Comparison of ENCODE assay signal across 13 mouse cellular contexts in the genomic region with DNA sequence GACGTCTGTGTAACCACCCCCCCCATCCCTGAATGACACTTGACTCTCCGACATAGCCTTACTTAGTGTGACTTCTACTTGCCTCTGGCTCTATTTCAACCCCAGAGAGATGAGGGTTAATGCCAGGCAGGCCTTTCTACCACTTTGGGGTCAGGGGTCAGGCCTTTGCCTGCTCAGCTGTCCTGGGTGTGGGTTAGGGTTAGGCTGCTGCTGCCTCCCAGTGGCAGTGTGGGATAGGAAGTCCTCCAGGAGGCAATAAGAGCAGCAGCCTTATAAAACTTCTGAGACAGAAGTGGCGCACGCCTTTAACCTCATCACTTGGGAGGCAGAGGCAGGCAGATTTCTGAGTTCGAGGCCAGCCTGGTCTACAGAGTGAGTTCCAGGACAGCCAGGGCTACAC. TPM values are rescaled to one million over a fixed set of nuclear protein-coding genes. Genes with fewer than 3 reads are reported as not detected.
DNase-seq lines count a peak whose midpoint lies in the region; ATAC-seq and TF ChIP-seq lines count a peak whose summit lies in the region.
"Had no signal": no experiment of that assay in that cellular context is flagged by ENCODE, and none has a peak within 500 bp of the region (broad histone marks: within the 10 kb centered on the region; RNA-seq: fewer than 3 reads in every experiment).

No protein-coding gene starts in this region.

- no peak overlapping the region for H3K9ac ChIP-seq in CH12.LX (ENCODE audit: insufficient read depth, low read depth)
- H3K9ac ChIP-seq in midbrain, embryonic 11.5 days (ENCODE audit: low read length): no peak overlapping the region
- H3K9ac ChIP-seq: heart, embryonic 12.5 days; hindbrain, embryonic 15.5 days; lung, embryonic 15.5 days had no signal

- in situ Hi-C loops in CH12.LX (cut with MboI; ENCODE audit: low pct_ligation_motif_present, low pct_unique_long_range_greater_than_20kb, low sequenced_read_pairs): no loop called here

- peaks cover 4% of the 10 kb centered on the region for H3K79me2 ChIP-seq in CH12.LX (replicated peaks; ENCODE audit: control insufficient read depth, extremely low read depth, insufficient read depth, poor library complexity, severe bottlenecking)

- H3K4me3 ChIP-seq in CH12.LX (replicated peaks in 1 of 3; ENCODE audit: low read depth in 2 of 3, low read length in 2 of 3, poor library complexity in 1 of 3): no peak overlapping the region
- no peak overlapping the region for H3K4me3 ChIP-seq in midbrain, embryonic 11.5 days (ENCODE audit: low read depth, low read length)
- H3K4me3 ChIP-seq: heart, embryonic 12.5 days; hindbrain, embryonic 15.5 days; lung, embryonic 15.5 days had no signal

- TF ChIP-seq RAD21 in CH12.LX (IDR thresholded peaks at IDR 0.05; ENCODE audit: low read depth, low read length): peak; percentile 45

- peak in 1 of 2 experiments; percentile 51; a peak in 2 of 4 replicates for TF ChIP-seq CTCF in CH12.LX (conservative IDR thresholded peaks at IDR 0.05 in 1 of 2, IDR thresholded peaks at IDR 0.05 in 1 of 2; ENCODE audit: low read depth in 2 of 2, low read length in 2 of 2)

- 95% methylated on average over 5 of the region's 5 CpGs for WGBS in midbrain, embryonic 11.5 days

- dilution Hi-C loops in CH12.LX (cut with MboI; ENCODE audit: extremely low pct_ligation_motif_present, extremely low pct_unique_long_range_greater_than_20kb, low sequenced_read_pairs): no loop called here

- no peak overlapping the region for H3K27ac ChIP-seq in CH12.LX (ENCODE audit: insufficient read depth, low read depth)
- no peak overlapping the region for H3K27ac ChIP-seq in midbrain, embryonic 11.5 days (ENCODE audit: low read depth, low read length)
- H3K27ac ChIP-seq: hindbrain, embryonic 15.5 days; lung, embryonic 15.5 days had no signal

- TF ChIP-seq EP300 in CH12.LX (IDR thresholded peaks at IDR 0.05; ENCODE audit: low read length): no peak

- no peaks in the 10 kb centered on the region for H3K9me3 ChIP-seq in CH12.LX (replicated peaks; ENCODE audit: low read length)
- no peaks in the 10 kb centered on the region for H3K9me3 ChIP-seq in midbrain, embryonic 11.5 days (ENCODE audit: control insufficient read depth, low read length)
- H3K9me3 ChIP-seq: heart, embryonic 12.5 days; hindbrain, embryonic 15.5 days; lung, embryonic 15.5 days had no signal

- H3K27me3 ChIP-seq in CH12.LX (replicated peaks): no peaks in the 10 kb centered on the region
- no peaks in the 10 kb centered on the region for H3K27me3 ChIP-seq in midbrain, embryonic 11.5 days (ENCODE audit: control insufficient read depth, insufficient read depth, low read length)
- H3K27me3 ChIP-seq: heart, embryonic 12.5 days; hindbrain, embryonic 15.5 days; lung, embryonic 15.5 days; Patski had no signal

- no peak for TF ChIP-seq POLR2A in CH12.LX (IDR thresholded peaks at IDR 0.05; ENCODE audit: low read depth, low read length)

- peaks cover 69 to 89% of the 10 kb centered on the region in 2 experiments for H3K36me3 ChIP-seq in CH12.LX (replicated peaks in 1 of 2; ENCODE audit: control insufficient read depth in 1 of 2, insufficient read depth in 1 of 2, low read length in 1 of 2)
- peaks cover 30% of the 10 kb centered on the region for H3K36me3 ChIP-seq in midbrain, embryonic 11.5 days (ENCODE audit: control insufficient read depth, insufficient read depth, low read length)

- peaks cover 5 to 18% of the 10 kb centered on the region in 2 experiments for H3K4me1 ChIP-seq in CH12.LX (ENCODE audit: control insufficient read depth in 1 of 2, insufficient read depth in 2 of 2)
- peaks cover 5% of the 10 kb centered on the region for H3K4me1 ChIP-seq in midbrain, embryonic 11.5 days (ENCODE audit: control insufficient read depth, insufficient read depth, low read length)

- DNase-seq in kidney, adult 9 months: peak; percentile 33
- no peak for DNase-seq in kidney, postnatal 14 days
- DNase-seq in CH12.LX (ENCODE audit: extremely low read depth): no peak
- DNase-seq in T-cell, adult 2 months (ENCODE audit: low spot score): peak; percentile 5
- no peak for DNase-seq in heart, adult 8-10 months (ENCODE audit: low spot score)
- no peak for DNase-seq in midbrain, embryonic 11.5 days (ENCODE audit: low spot score, missing footprints)
- DNase-seq: adrenal gland, postnatal 25 days; cerebellum, adult 8-10 months had no signal

- ATAC-seq in megakaryocyte progenitor cell, adult 5-6 weeks (replicated peaks; ENCODE audit: poor library complexity): 0 out of 2 replicates have a peak, but pooled peaks have one; percentile 25
- no peak for ATAC-seq in midbrain, embryonic 11.5 days (ENCODE audit: low FRiP score)
- ATAC-seq: Patski had no signal

- H3K4me2 ChIP-seq in CH12.LX (ENCODE audit: insufficient read depth, low read depth, poor library complexity, severe bottlenecking): no peak overlapping the region
- no peak overlapping the region for H3K4me2 ChIP-seq in midbrain, embryonic 11.5 days
- H3K4me2 ChIP-seq: heart, embryonic 12.5 days; hindbrain, embryonic 15.5 days; lung, embryonic 15.5 days had no signal

TF ChIP-seq in CH12.LX, 34 proteins besides CTCF, POLR2A, EP300 and RAD21:
- TF ChIP-seq SIN3A (IDR thresholded peaks at IDR 0.05; ENCODE audit: low read length): no peak
- peak; percentile 40 for TF ChIP-seq SMC3 (IDR thresholded peaks at IDR 0.05; ENCODE audit: low read depth, low read length)

RNA-seq across cellular contexts. Expression of a gene that starts 6.4 kb away (rescaled TPM):
- total RNA-seq in CH12.LX (2012; rRNA removed) (31.1 and 39.2 TPM in 2 replicates), CH12.LX (2014; rRNA removed) (21.6 and 23.7 TPM in 2 replicates)
- 20.0 and 20.7 TPM in 2 replicates for polyA plus RNA-seq in CH12.LX (2012; ENCODE audit: insufficient read length, low read depth)
- 7.1 and 9.2 TPM in 2 replicates for total RNA-seq in megakaryocyte progenitor cell, adult 5-6 weeks (2015)
- total RNA-seq in megakaryocyte progenitor cell, adult 5-6 weeks (2017): 3.2 and 5.3 TPM in 2 replicates
- total RNA-seq in heart, adult 8-10 months (2022): 1 to 10 TPM; 6.8 to 9.0 (median 7.4) TPM
- 27.3 and 31.1 TPM in 2 replicates for polyA plus RNA-seq in midbrain, embryonic 11.5 days (2014; fragmentation: Nextera tagmentation; extraction: Ambion mirVana)

RNA-seq across cellular contexts. Expression of a gene that starts 6.6 kb away (rescaled TPM):
- total RNA-seq in CH12.LX (2012; rRNA removed) (22.4 and 23.6 TPM in 2 replicates), CH12.LX (2014; rRNA removed) (9.4 and 10.0 TPM in 2 replicates)
- polyA plus RNA-seq in CH12.LX (2012; ENCODE audit: insufficient read length, low read depth): 20.1 and 21.4 TPM in 2 replicates
- 32.2 and 53.8 TPM in 2 replicates for total RNA-seq in megakaryocyte progenitor cell, adult 5-6 weeks (2015)
- total RNA-seq in megakaryocyte progenitor cell, adult 5-6 weeks (2017): 44.2 and 45.7 TPM in 2 replicates
- total RNA-seq in heart, adult 8-10 months (2022): 10 to 100 TPM; 39.4 to 47.4 (median 41.7) TPM
- 42.4 and 47.5 TPM in 2 replicates for polyA plus RNA-seq in midbrain, embryonic 11.5 days (2014; fragmentation: Nextera tagmentation; extraction: Ambion mirVana)

RNA-seq across cellular contexts. Expression of a gene that starts 28.5 kb away (rescaled TPM):
- total RNA-seq in CH12.LX (2012; rRNA removed) (2.5 and 3.0 TPM in 2 replicates), CH12.LX (2014; rRNA removed) (0.63 and 0.80 TPM in 2 replicates)
- 2.9 and 3.4 TPM in 2 replicates for polyA plus RNA-seq in CH12.LX (2012; ENCODE audit: insufficient read length, low read depth)
- 2.5 and 2.8 TPM in 2 replicates for total RNA-seq in megakaryocyte progenitor cell, adult 5-6 weeks (2015)
- total RNA-seq in megakaryocyte progenitor cell, adult 5-6 weeks (2017): 1.4 and 2.4 TPM in 2 replicates
- total RNA-seq in heart, adult 8-10 months (2022): 10 to 100 TPM; 43.7 to 67.9 (median 57.0) TPM
- 1.6 and 2.1 TPM in 2 replicates for polyA plus RNA-seq in midbrain, embryonic 11.5 days (2014; fragmentation: Nextera tagmentation; extraction: Ambion mirVana)

RNA-seq across cellular contexts. Expression of a gene that starts 42.0 kb away (rescaled TPM):
- 12.5 and 14.0 TPM in 2 replicates for total RNA-seq in CH12.LX (2012; rRNA removed)
- total RNA-seq in CH12.LX (2014; rRNA removed): 7.5 and 9.0 TPM in 2 replicates
- polyA plus RNA-seq in CH12.LX (2012; ENCODE audit: insufficient read length, low read depth): 11.8 TPM in 2 replicates
- 4.2 and 5.8 TPM in 2 replicates for total RNA-seq in megakaryocyte progenitor cell, adult 5-6 weeks (2015)
- 8.9 and 9.9 TPM in 2 replicates for total RNA-seq in megakaryocyte progenitor cell, adult 5-6 weeks (2017)
- total RNA-seq in heart, adult 8-10 months (2022): 1 to 10 TPM; 7.8 to 9.1 (median 8.0) TPM
- 50.5 and 61.2 TPM in 2 replicates for polyA plus RNA-seq in midbrain, embryonic 11.5 days (2014; fragmentation: Nextera tagmentation; extraction: Ambion mirVana)

Comparison
In these comparisons a context has a peak if more than half of its experiments do, and no peak if none do; other contexts are left out.
1. DNase-seq: peak in kidney, adult 9 months (single experiment) and T-cell, adult 2 months (single experiment); none in kidney, postnatal 14 days (single experiment), CH12.LX (single experiment), heart, adult 8-10 months (single experiment) and midbrain, embryonic 11.5 days (single experiment).
2. RNA of a gene that starts 28.5 kb away (total RNA-seq): 43.7 to 67.9 TPM in heart, adult 8-10 months; 0.63 to 3.0 TPM in CH12.LX and 1.4 to 2.8 TPM in megakaryocyte progenitor cell, adult 5-6 weeks; every median in the first group is over 10 times any median in the second.